Mouse (Mus musculus): Measurements from ENCODE around the gene Trim66. TPM values are rescaled to one million over a fixed set of nuclear protein-coding genes. Genes with fewer than 3 reads are reported as not detected.
A peak's percentile ranks its signal among the peaks of the same experiment; 100 is the strongest.

Gene Trim66
- total and polyA plus RNA-seq, 3 experiments: 0.02 to 0.49 TPM; not detected in 1

DNA sequence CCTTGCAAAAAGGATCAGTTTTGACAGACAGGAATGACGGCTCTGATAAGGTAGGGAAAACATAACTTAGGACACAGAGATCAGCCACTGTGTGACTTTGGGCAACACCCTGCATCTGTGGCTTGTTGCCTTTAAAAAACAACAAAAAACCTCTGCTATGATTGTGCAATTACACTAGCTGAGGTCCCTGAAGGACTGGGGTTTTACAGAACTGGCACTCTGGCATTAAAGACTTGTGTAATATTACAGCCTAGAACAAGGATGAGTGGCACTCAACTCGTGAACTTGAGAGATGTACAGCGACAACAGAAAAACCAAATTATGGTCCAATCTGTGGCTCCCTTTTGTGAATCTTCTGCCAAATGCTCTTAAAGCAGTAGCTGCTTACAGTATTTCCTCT, 16.8 kb upstream of the Trim66 start:
- TF ChIP-seq CTCF (IDR thresholded peaks at IDR 0.05; ENCODE audit: low read depth, low read length) (no peak), POLR2AphosphoS5 (IDR thresholded peaks at IDR 0.05; ENCODE audit: insufficient replicate concordance, low read depth, low read length) (no peak)
- Histone ChIP-seq H3K9me3 (replicated peaks) (no peaks in the 10 kb centered on the region), H3K36me3 (replicated peaks) (peaks cover 71% of the 10 kb centered on the region), H3K4me3 (ENCODE audit: low read depth, low read length) (no peak overlapping the region), H3K27me3 (ENCODE audit: insufficient read depth, low read length) (no peaks in the 10 kb centered on the region), H3K4me1 (ENCODE audit: insufficient read depth, low read depth, low read length) (peaks cover 26% of the 10 kb centered on the region)
- DNase-seq (ENCODE audit: low spot score) (no peak), ATAC-seq (ENCODE audit: extremely low read depth, insufficient number of reproducible peaks, low FRiP score, poor library complexity, severe bottlenecking) (no peak)

DNA sequence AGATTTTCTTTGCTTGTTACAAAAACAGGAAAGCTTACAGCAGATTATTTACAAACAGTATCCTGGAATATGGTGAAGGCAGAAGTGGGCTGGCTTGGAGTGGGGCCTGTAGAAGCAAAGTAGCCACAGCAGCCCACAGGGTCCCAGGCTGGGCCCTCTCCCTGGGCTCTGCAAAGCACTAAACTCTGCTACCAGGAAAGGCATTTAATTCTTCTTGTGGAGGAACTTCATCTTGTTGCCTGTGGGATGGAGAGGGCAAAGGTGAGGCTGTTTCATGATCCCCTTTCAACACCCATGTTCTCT, 16.5 kb upstream of the Trim66 start:
- Histone ChIP-seq H3K36me3 (replicated peaks) (peaks cover 75% of the 10 kb centered on the region), H3K9me3 (replicated peaks) (no peaks in the 10 kb centered on the region), H3K4me3 (ENCODE audit: low read depth, low read length) (no peak overlapping the region), H3K27me3 (ENCODE audit: insufficient read depth, low read length) (no peaks in the 10 kb centered on the region), H3K4me1 (ENCODE audit: insufficient read depth, low read depth, low read length) (peaks cover 26% of the 10 kb centered on the region)
- ATAC-seq (ENCODE audit: extremely low read depth, insufficient number of reproducible peaks, low FRiP score, poor library complexity, severe bottlenecking) (no peak), DNase-seq (ENCODE audit: low spot score) (no peak)
- no peak for TF ChIP-seq CTCF (IDR thresholded peaks at IDR 0.05; ENCODE audit: low read depth, low read length)
- 0 out of 2 replicates have a peak, but pooled peaks have one; percentile 53 for TF ChIP-seq POLR2AphosphoS5 (IDR thresholded peaks at IDR 0.05; ENCODE audit: insufficient replicate concordance, low read depth, low read length)

DNA sequence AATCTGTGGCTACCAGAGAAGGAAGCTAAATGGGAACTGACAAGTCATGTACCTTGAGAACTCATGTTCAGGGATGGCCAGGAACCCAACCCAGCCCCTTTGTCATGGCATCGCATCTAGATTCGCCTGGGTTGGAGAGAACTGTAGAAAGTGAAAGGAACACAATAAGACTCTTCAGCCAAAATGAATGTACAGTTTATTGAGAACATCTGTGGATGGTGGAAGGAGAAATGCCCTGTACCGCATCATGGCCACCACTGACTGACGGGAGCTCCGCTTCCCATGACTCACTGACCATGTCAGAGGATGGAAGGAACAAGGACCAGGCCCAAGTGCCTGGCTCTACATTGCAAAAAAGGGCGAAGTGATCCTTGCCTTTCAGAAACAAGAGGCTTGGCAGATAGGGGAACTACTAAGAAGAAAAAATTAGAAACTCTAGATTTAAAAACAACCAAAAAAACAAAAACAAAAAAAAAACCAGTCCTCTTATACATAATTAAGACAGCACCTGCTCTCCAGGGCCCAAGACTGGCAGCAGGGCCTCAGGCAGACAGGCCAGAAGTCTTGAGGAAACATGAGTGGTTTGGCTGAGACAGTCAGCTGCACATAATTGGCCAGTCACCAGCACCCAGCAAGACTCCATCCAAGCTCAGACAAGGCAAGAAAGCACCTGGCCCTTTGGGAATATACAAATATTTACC, 16.0 kb upstream of the Trim66 start:
- no peak for DNase-seq (ENCODE audit: low spot score)
- peaks cover 78% of the 10 kb centered on the region for H3K36me3 ChIP-seq (replicated peaks)
- no peak for ATAC-seq (ENCODE audit: extremely low read depth, insufficient number of reproducible peaks, low FRiP score, poor library complexity, severe bottlenecking)

DNA sequence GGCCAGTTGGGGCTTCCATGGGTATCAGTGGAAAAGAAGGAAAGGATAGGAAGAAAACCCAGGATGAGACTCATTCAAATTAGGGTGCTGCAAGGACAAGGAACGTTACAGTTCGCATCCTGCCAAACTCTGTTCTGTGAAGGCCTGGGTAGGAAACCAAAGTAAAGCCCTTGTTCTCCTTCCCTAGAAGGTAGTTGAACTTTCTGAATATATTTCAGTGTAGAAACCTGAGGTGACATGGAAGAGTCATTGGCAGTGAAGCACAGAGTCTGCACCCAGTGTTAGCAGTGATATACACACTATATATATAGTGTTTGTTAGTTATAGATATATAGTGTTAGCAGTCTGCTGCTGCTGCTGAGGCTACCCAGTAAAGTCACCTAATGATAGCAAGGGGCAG, 15.4 kb upstream of the Trim66 start:
- no peak for TF ChIP-seq TAL1 (conservative IDR thresholded peaks at IDR 0.05; ENCODE audit: low read depth, low read length)
- no peak; the same call in 1 of the 2 replicates for TF ChIP-seq POLR2AphosphoS5 (IDR thresholded peaks at IDR 0.05; ENCODE audit: insufficient replicate concordance, low read depth, low read length)
- TF ChIP-seq GATA1 (IDR thresholded peaks at IDR 0.05; ENCODE audit: borderline replicate concordance, low read length): no peak
- no peak for TF ChIP-seq GATA2 (IDR thresholded peaks at IDR 0.05; ENCODE audit: borderline replicate concordance, low read depth, low read length)
- TF ChIP-seq CTCF (IDR thresholded peaks at IDR 0.05; ENCODE audit: low read depth, low read length): no peak
- Histone ChIP-seq H3K4me1 (ENCODE audit: insufficient read depth, low read depth, low read length) (peaks cover 26% of the 10 kb centered on the region), H3K4me3 (ENCODE audit: low read depth, low read length) (no peak overlapping the region), H3K36me3 (replicated peaks) (peaks cover 78% of the 10 kb centered on the region), H3K9me3 (replicated peaks) (no peaks in the 10 kb centered on the region), H3K27me3 (ENCODE audit: insufficient read depth, low read length) (no peaks in the 10 kb centered on the region)
- no peak for DNase-seq (ENCODE audit: low spot score)
- ATAC-seq (ENCODE audit: extremely low read depth, insufficient number of reproducible peaks, low FRiP score, poor library complexity, severe bottlenecking): no peak

More for the DNA sequence above, 16.0 kb upstream of the Trim66 start:
- TF ChIP-seq POLR2AphosphoS5 (IDR thresholded peaks at IDR 0.05; ENCODE audit: insufficient replicate concordance, low read depth, low read length) (peak; percentile 6; the same call in 1 of the 2 replicates), TAL1 (conservative IDR thresholded peaks at IDR 0.05; ENCODE audit: low read depth, low read length) (no peak), GATA1 (IDR thresholded peaks at IDR 0.05; ENCODE audit: borderline replicate concordance, low read length) (no peak), CTCF (IDR thresholded peaks at IDR 0.05; ENCODE audit: low read depth, low read length) (no peak), GATA2 (IDR thresholded peaks at IDR 0.05; ENCODE audit: borderline replicate concordance, low read depth, low read length) (no peak)
- Histone ChIP-seq H3K4me1 (ENCODE audit: insufficient read depth, low read depth, low read length) (peaks cover 26% of the 10 kb centered on the region), H3K27me3 (ENCODE audit: insufficient read depth, low read length) (no peaks in the 10 kb centered on the region), H3K9me3 (replicated peaks) (no peaks in the 10 kb centered on the region), H3K4me3 (ENCODE audit: low read depth, low read length) (no peak overlapping the region)

DNA sequence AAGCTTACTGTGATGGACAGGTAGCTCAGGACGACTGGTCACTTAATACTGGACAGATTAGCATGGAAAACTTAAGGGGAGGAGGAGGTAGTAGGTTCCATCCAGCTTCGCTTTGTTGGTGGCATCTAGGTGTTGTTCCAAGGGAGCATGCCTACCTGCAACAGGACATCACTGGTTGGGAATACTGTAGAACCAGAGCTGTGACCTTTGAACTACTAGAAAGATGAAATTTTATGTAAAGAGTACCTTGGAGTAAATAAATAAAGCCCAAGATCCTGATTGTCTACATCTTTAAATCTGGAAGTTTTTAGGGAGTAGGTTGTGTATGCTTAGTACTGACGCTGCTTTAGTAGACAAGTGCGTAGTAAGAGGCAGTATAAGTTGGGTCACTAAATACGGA, 14.2 kb upstream of the Trim66 start:
- Histone ChIP-seq H3K4me3 (ENCODE audit: low read depth, low read length) (peak overlapping the region; percentile 92), H3K4me1 (ENCODE audit: insufficient read depth, low read depth, low read length) (peaks cover 38% of the 10 kb centered on the region), H3K9me3 (replicated peaks) (no peaks in the 10 kb centered on the region), H3K27me3 (ENCODE audit: insufficient read depth, low read length) (no peaks in the 10 kb centered on the region), H3K36me3 (replicated peaks) (peaks cover 74% of the 10 kb centered on the region)
- TF ChIP-seq TAL1 (conservative IDR thresholded peaks at IDR 0.05; ENCODE audit: low read depth, low read length) (no peak), GATA1 (IDR thresholded peaks at IDR 0.05; ENCODE audit: borderline replicate concordance, low read length) (no peak), POLR2AphosphoS5 (IDR thresholded peaks at IDR 0.05; ENCODE audit: insufficient replicate concordance, low read depth, low read length) (no peak; the same call in 1 of the 2 replicates), GATA2 (IDR thresholded peaks at IDR 0.05; ENCODE audit: borderline replicate concordance, low read depth, low read length) (no peak), CTCF (IDR thresholded peaks at IDR 0.05; ENCODE audit: low read depth, low read length) (no peak)
- no peak for ATAC-seq (ENCODE audit: extremely low read depth, insufficient number of reproducible peaks, low FRiP score, poor library complexity, severe bottlenecking)
- DNase-seq (ENCODE audit: low spot score): no peak

DNA sequence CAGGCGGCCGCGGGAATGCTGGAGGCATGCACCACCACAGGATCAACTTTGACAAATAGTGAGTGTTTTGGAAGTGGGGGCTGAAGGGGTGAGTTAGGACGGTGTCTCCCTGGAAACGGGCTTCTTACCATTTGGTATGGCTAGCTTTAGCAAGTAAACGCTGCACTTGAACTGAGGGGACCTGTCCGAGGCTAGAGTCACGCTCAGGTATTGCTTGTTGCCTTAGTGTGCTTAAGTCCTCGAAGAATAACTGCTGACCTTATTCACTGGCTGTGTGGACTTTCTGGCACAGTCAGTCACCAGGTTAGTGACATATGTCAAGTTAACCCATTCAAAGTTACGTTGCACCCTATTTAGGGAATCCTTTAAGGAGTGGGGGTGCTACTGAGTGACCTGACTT, 12.0 kb upstream of the Trim66 start:
- peaks cover 58% of the 10 kb centered on the region for H3K36me3 ChIP-seq (replicated peaks)
- TF ChIP-seq GATA2 (IDR thresholded peaks at IDR 0.05; ENCODE audit: borderline replicate concordance, low read depth, low read length) (no peak), GATA1 (IDR thresholded peaks at IDR 0.05; ENCODE audit: borderline replicate concordance, low read length) (no peak), TAL1 (conservative IDR thresholded peaks at IDR 0.05; ENCODE audit: low read depth, low read length) (no peak), POLR2AphosphoS5 (IDR thresholded peaks at IDR 0.05; ENCODE audit: insufficient replicate concordance, low read depth, low read length) (no peak; the same call in 1 of the 2 replicates), CTCF (IDR thresholded peaks at IDR 0.05; ENCODE audit: low read depth, low read length) (no peak)
- no peak for ATAC-seq (ENCODE audit: extremely low read depth, insufficient number of reproducible peaks, low FRiP score, poor library complexity, severe bottlenecking)
- no peak for DNase-seq (ENCODE audit: low spot score)
- H3K4me3 ChIP-seq (ENCODE audit: low read depth, low read length): peak overlapping the region; percentile 92
- peaks cover 45% of the 10 kb centered on the region for H3K4me1 ChIP-seq (ENCODE audit: insufficient read depth, low read depth, low read length)
- no peaks in the 10 kb centered on the region for H3K27me3 ChIP-seq (ENCODE audit: insufficient read depth, low read length)
- H3K9me3 ChIP-seq (replicated peaks): no peaks in the 10 kb centered on the region
